Mouse (Mus musculus) left cerebral cortex, postnatal 4 days (tissue): ENCODE measurements around the gene Slirp. TPM values are rescaled to one million over a fixed set of nuclear protein-coding genes. Genes with fewer than 3 reads are reported as not detected.
"Not testable (repeated sequence)": the region's sequence is repeated elsewhere in the genome, so short reads cannot be mapped to it uniquely, and the experiment has no call there.

ENCODE experiments used
- DNase-seq: peaks from one replicate; pipeline ENCODE4 v3.0.0-alpha.2; 2022
- intact Hi-C: fragments of 180-260 bp; cut with DNase I; formaldehyde crosslinking; loops from one replicate; pipeline ENCODE4 v1.15.1; 2025
- microRNA-seq: library from miRNA; unstranded; fragments of <30 nt; microRNA quantifications from one replicate; pipeline ENCODE4 v1.2.0, GENCODE M21; 2022
- total RNA-seq, 2 experiments: library from RNA; stranded (reverse); gene quantifications; 2 replicates each; pipeline ENCODE4 v1.2.3; 2021

Slirp gene
- total RNA-seq, 2 experiments from 2014 or later: 96.3 to 101 TPM

- intact Hi-C loops: no loop called here
- DNase-seq: no peak
Observed at GRCm38 (mm10) chr12:87428295-87428694, 15.4 kb upstream of the Slirp start.

DNA sequence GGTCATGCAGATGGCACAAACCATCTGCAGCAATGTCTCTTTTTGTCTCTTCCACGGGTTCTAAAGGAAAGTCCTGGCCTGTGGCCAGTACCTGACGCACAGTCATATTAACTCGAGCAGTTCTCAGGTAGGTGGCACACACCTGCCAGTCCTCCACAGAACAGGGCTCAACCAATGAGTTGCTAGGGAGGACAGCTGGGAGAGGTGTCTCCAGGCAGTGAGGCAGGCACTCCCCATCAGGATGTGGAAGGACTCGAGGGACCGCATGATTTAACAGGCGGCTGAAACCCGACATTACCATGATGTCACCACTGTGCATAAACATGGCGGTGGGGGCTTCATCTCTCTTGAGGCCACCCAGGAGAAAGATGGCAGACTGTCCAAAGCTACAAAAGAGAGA, 14.8 kb upstream of the Slirp start:
- intact Hi-C loops: no loop called here
- no peak for DNase-seq

GRCm38 (mm10) chr12:87442177-87443114, 1.2 kb upstream of the Slirp start:
- DNase-seq: no peak
- intact Hi-C loops: no loop called here

GRCm38 (mm10) chr12:87443115-87443699, 489 bp upstream of the Slirp start:
- intact Hi-C loops: no loop called here
- DNase-seq: no peak

- DNase-seq: no peak
- intact Hi-C loops: no loop called here
Observed at GRCm38 (mm10) chr12:87444211-87444610, 515 bp downstream of the Slirp start.

GRCm38 (mm10) chr12:87449456-87449855, 5.8 kb downstream of the Slirp start:
- no peak for DNase-seq
- intact Hi-C loops: no loop called here

GRCm38 (mm10) chr12:87464678-87465297, 21.1 kb downstream of the Slirp start:
- intact Hi-C loops: no loop called here
- DNase-seq: no peak

DNA sequence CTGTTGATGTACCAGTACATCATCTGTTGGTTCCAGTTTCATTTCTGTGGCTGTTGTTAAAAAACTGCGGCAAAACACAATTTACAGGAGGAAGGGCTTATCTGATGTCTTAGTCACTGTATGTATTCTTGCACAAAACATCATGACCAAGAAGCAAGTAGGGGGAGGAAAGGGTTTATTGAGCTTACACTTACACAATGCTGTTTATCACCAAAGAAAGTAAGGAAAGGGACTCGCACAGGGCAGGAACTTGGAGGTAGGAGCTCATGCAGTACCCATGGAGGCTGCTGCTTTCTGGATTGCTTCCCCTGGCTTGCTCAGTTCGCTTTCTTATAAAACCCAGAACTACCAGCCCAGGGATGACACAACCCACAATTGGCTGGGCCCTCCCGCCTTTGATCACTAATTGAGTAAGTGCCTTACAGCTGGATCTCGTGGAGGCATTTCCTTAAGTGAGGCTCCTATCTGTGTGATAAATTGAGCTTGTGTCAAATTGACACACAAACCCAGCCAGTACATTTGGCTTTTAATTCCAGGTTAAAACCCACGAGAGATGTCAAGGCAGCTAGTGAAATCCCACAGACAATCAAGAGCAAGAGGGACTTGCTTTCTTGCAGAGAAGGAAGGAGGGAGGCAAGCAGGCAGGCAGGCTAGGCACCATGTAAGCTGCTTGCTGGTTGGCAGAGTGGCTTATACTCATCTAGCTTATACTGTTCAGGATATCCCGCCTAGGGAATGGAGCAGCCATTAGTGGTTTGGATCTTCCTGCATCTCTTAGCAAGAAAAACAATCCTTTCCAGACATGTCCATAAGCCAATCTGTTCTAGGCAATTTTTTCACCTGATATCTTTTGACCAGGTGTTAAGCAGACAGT, 26.8 kb downstream of the Slirp start:
- intact Hi-C loops: no loop called here
- DNase-seq: no peak

DNA sequence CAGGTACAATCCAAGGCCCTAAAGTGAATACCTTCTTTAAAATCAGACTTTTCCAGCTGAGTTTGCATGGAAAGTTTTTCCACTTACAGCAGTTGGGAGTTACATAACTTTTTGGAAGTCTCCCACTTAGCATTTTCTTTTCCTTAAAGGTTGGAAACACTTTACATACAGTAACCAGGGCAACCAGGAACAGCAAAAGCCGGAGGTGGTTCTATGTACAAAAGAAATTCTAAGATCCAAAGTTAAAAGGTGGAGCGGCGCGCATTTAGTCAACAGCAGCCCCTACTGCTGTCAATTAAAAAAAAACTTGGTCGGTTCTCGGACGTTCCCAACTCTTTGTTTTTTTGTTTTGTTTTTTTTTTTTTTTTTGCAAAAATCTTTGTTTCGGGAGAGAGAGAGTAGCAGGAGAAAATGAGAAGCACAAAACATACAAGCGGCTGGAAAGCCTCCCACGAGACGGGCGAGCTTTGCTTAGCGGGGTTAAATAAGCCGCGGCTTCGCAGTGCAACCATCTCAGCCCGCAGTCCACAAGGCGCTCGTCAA, 27.8 kb downstream of the Slirp start:
- no peak for DNase-seq
- intact Hi-C loops: no loop called here

GRCm38 (mm10) chr12:87471964-87472786, 28.5 kb downstream of the Slirp start, which contains the start of gene Snw1:
Gene Snw1, minus strand, starts transcription at chr12:87472274.
- peak; percentile 95 for DNase-seq
- intact Hi-C loops: no loop called here

GRCm38 (mm10) chr12:87474756-87475155, 31.1 kb downstream of the Slirp start:
- DNase-seq: no peak
- intact Hi-C loops: no loop called here

DNA sequence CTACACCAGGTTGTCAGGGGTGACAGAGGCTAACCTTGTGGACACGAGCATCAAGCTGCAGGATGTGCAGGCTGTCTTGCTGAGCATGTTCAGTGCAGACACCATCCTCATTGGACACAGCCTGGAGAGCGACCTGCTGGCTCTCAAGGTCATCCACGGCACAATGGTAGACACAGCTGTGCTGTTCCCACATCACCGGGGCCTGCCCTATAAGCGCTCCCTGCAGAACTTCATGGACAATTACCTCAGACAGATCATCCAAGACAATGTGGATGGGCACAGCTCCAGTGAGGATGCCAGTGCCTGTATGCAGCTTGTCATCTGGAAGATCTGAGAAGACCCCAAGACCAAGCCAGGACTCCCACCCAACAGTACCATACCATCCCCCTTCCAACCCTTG, 38.8 kb downstream of the Slirp start:
- DNase-seq, intact Hi-C loops: not testable (repeated sequence)

DNA sequence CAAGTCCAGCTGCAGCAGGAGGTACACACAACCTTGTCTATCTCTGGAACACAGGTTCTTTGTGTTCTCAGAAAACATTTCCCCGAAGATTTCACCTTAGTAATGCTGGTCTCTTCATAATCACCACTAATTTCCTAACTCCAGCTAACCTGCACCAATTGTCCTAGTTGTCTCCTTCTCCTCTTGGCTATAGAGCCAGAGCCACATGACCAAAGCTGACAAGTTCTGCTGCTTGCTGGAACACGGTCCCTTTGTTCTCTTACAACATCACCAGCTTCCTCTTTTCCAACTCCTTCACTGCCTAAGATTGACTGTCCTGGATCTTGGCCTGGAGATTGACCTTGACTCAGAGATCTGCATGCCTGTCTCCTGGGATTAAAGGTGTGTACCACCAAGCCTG, 45.0 kb downstream of the Slirp start:
- intact Hi-C loops, DNase-seq: not testable (repeated sequence)

GRCm38 (mm10) chr12:87494421-87494820, 50.7 kb downstream of the Slirp start, which contains the start of gene Gm5788:
Gene Gm5788, plus strand, starts transcription at chr12:87494721.
- intact Hi-C loops, DNase-seq: not testable (repeated sequence)

Small RNA genes lying within 50 kb of the gene (microRNA-seq; reads per million reads assigned to microRNA genes)
- 34.6 reads per million, percentile 41 among the genes with 10 or more reads in this experiment for gene Mir3068

Other genes starting within 250 kb of the Slirp start
- gene Samd15, start 244.2 kb upstream of the Slirp start, total RNA-seq: 1 to 10 TPM; 2.7 to 2.8 TPM
- 10 to 100 TPM; 21.1 to 22.6 TPM for gene Tmed8, start 243.4 kb upstream of the Slirp start, total RNA-seq
- gene Noxred1, start 205.2 kb upstream of the Slirp start, total RNA-seq: 1 to 10 TPM; 1.2 to 1.6 TPM
- gene Vipas39, start 177.6 kb upstream of the Slirp start, total RNA-seq: 10 to 100 TPM; 60.5 to 62.8 TPM
- 100 to 1,000 TPM; 151 to 156 TPM for gene Ahsa1, start 177.4 kb upstream of the Slirp start, total RNA-seq
- gene Ism2, start 144.2 kb upstream of the Slirp start, total RNA-seq: 1 to 10 TPM in 1 of 2 experiments, under 1 TPM in 1; 0.68 to 1.4 TPM
- gene Sptlc2, start 55.5 kb upstream of the Slirp start, total RNA-seq: 10 to 100 TPM; 73.4 to 81.9 TPM
- gene Alkbh1, start 121 bp downstream of the Slirp start, total RNA-seq: 10 to 100 TPM; 25.8 to 28.4 TPM
- 10 to 100 TPM; 53.1 to 53.3 TPM for gene Snw1, start 28.4 kb downstream of the Slirp start, total RNA-seq
- gene Gm5788, start 50.8 kb downstream of the Slirp start, total RNA-seq: not detected
- not detected for gene Gm8300, start 70.4 kb downstream of the Slirp start, total RNA-seq
- gene Oog1, start 158.8 kb downstream of the Slirp start, total RNA-seq: not detected
- gene Gm4027, start 175.0 kb downstream of the Slirp start, total RNA-seq: not detected
- gene Gm16381, start 200.7 kb downstream of the Slirp start, total RNA-seq: not detected